Comparison of ENCODE assay signal across 24 mouse cellular contexts in the genomic region with DNA sequence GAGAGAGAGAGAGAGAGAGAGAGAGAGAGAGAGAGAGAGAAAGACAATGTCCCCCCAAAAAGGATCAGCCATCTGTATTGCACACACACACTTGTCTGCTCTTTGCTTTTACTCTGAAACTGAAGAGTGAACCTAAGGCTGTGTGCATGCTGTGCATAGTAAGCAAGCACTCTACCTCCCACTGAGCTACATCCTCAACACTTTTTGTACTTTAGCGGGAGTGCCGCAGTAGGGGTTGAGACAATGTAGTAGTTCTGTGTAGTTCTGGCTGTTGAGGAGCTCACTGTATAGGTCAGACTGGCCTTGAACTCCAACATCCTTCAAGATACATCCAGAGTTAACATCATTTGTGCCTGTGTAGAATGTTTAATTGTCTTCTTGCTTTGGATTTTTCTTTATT. TPM values are rescaled to one million over a fixed set of nuclear protein-coding genes. Genes with fewer than 3 reads are reported as not detected.
DNase-seq lines count a peak whose midpoint lies in the region; TF ChIP-seq lines count a peak whose summit lies in the region.
"Had no signal": no experiment of that assay in that cellular context is flagged by ENCODE, and none has a peak within 500 bp of the region (broad histone marks: within the 10 kb centered on the region; RNA-seq: fewer than 3 reads in every experiment).

No protein-coding gene starts in this region.

- intact Hi-C loops in left cerebral cortex, postnatal 25 days (cut with DNase I) = no loop called here
- intact Hi-C loops in left cerebral cortex, adult 2 months (cut with DNase I) = no loop called here

- no peaks in the 10 kb centered on the region for H3K9me3 ChIP-seq in ES-E14 (ENCODE audit: control insufficient read depth, insufficient read depth, low read depth, low read length)
- H3K9me3 ChIP-seq: G1E had no signal

- H3K36me3 ChIP-seq in ES-E14 (ENCODE audit: control insufficient read depth, insufficient read depth, low read length, poor library complexity, severe bottlenecking) = no peaks in the 10 kb centered on the region
- H3K36me3 ChIP-seq: G1E had no signal

- no peak overlapping the region; the same call in 1 of the 2 replicates for H3K27ac ChIP-seq in ES-E14 (ENCODE audit: insufficient read depth, low read depth, low read length, poor library complexity, severe bottlenecking)
- no peak overlapping the region for H3K27ac ChIP-seq in left cerebral cortex, adult 2 months

- in situ Hi-C loops in ES-E14 (cut with MboI; ENCODE audit: low sequenced_read_pairs in 2 of 2, unreplicated experiment in 2 of 2) = loop anchor here in 1 of 2 experiments (25.0 kb wide), 1 partner anchor 122 kb away; the partner anchor contains the start of gene Kdelc2

- DNase-seq in ES-CJ7 (ENCODE audit: low read depth, low spot score) = peak; percentile 90
- peak; percentile 47 for DNase-seq in ES-E14 (ENCODE audit: low read depth, low spot score)
- DNase-seq in R1 (ENCODE audit: low read depth, low spot score) = peak; percentile 96
- DNase-seq in ZHBTc4 (ENCODE audit: low read depth, low spot score) = peak; percentile 82
- DNase-seq in left cerebral cortex, postnatal 25 days (ENCODE audit: low spot score in 2 of 2) = no peak
- no peak for DNase-seq in thymus, postnatal 25 days
- DNase-seq in yolk sac, embryonic 10.5 days (ENCODE audit: low spot score) = no peak
- no peak for DNase-seq in left cerebral cortex, adult 2 months (ENCODE audit: extremely low spot score in 1 of 2, low spot score in 2 of 2)
- DNase-seq: adrenal gland, adult 2 months; adrenal gland, adult 8-10 months; adrenal gland, postnatal 10 days; adrenal gland, postnatal 14 days; adrenal gland, postnatal 25 days; adrenal gland, postnatal 36 days; B cell, adult 2 months; cerebellum, adult 11 months; cerebellum, adult 11-12 months; cerebellum, adult 18-20 months; cerebellum, adult 2 months; cerebellum, adult 8-10 months; cerebellum, adult 9-10 months had no signal

- H3K4me3 ChIP-seq in ES-E14 (ENCODE audit: insufficient read depth in 1 of 2, low read depth in 1 of 2, low read length in 2 of 2, poor library complexity in 1 of 2, severe bottlenecking in 1 of 2) = no peak overlapping the region
- no peak overlapping the region for H3K4me3 ChIP-seq in left cerebral cortex, adult 2 months

- H3K4me1 ChIP-seq in ES-E14 (ENCODE audit: control insufficient read depth in 2 of 2, insufficient read depth in 2 of 2, low read length in 2 of 2, poor library complexity in 1 of 2) = peaks cover 0 to 18% of the 10 kb centered on the region in 2 experiments; a peak in 2 of 4 replicates

- TF ChIP-seq CTCF in left cerebral cortex, adult 2 months (IDR thresholded peaks at IDR 0.05) = no peak

- no peak overlapping the region for H3K9ac ChIP-seq in ES-E14 (ENCODE audit: insufficient read depth, low read depth, low read length, poor library complexity, severe bottlenecking)

TF ChIP-seq in ES-E14, 5 proteins besides CTCF, POLR2A, EP300 and RAD21:
- no peak for TF ChIP-seq HCFC1 (IDR thresholded peaks at IDR 0.05; ENCODE audit: borderline replicate concordance, insufficient read depth, low read length)
- TF ChIP-seq ZC3H11A (IDR thresholded peaks at IDR 0.05; ENCODE audit: borderline replicate concordance, low read depth, low read length) = no peak
- TF ChIP-seq MAFK (IDR thresholded peaks at IDR 0.05; ENCODE audit: insufficient read depth, low read depth, low read length) = no peak
- no peak for TF ChIP-seq CHD2 (IDR thresholded peaks at IDR 0.05; ENCODE audit: low read depth, low read length)
- no peak for TF ChIP-seq ZNF384 (IDR thresholded peaks at IDR 0.05; ENCODE audit: low read depth, low read length)

RNA-seq across cellular contexts. Expression of gene Ddx10, which starts 17.7 kb away (rescaled TPM):
- 32.0 and 46.7 TPM in 2 replicates for total RNA-seq in ES-E14 (2012; rRNA removed)
- 10 to 100 TPM; 21.7 to 22.1 TPM for total RNA-seq in left cerebral cortex, postnatal 25 days (2021)
- total RNA-seq in left cerebral cortex, adult 2 months (2021) = 10 to 100 TPM; 19.8 to 22.1 TPM

RNA-seq across cellular contexts. Expression of gene Exph5, which starts 35.9 kb away (rescaled TPM):
- total RNA-seq in ES-E14 (2012; rRNA removed) = 0.21 and 0.27 TPM in 2 replicates
- 10 to 100 TPM; 26.1 to 27.9 TPM for total RNA-seq in left cerebral cortex, postnatal 25 days (2021)
- total RNA-seq in left cerebral cortex, adult 2 months (2021) = 10 to 100 TPM; 27.4 to 33.4 TPM
- total RNA-seq: CH12.LX, MEL had no signal

Comparison
In these comparisons a context has a peak if more than half of its experiments do, and no peak if none do; other contexts are left out.
1. DNase-seq: peak in ES-CJ7 (single experiment), ES-E14 (single experiment), R1 (single experiment) and ZHBTc4 (single experiment); none in left cerebral cortex, postnatal 25 days (0 of 2), thymus, postnatal 25 days (single experiment), yolk sac, embryonic 10.5 days (single experiment) and left cerebral cortex, adult 2 months (0 of 2).
2. RNA of gene Exph5, which starts 35.9 kb away (total RNA-seq): 27.4 to 33.4 TPM in left cerebral cortex, adult 2 months and 26.1 to 27.9 TPM in left cerebral cortex, postnatal 25 days; 0.21 to 0.27 TPM in ES-E14; every median in the first group is over 10 times any median in the second.